Mouse (Mus musculus): ENCODE results near the gene Arhgef11. TPM values are rescaled to one million over a fixed set of nuclear protein-coding genes. Genes with fewer than 3 reads are reported as not detected.

Gene Arhgef11
- polyA plus RNA-seq, 1 experiment from 2014 or later = 9.7 TPM

GRCm38 (mm10) chr3:87779086-87779485, 161.7 kb downstream of the Arhgef11 start:
- 44% methylated on average over 2 of the region's 2 CpGs for WGBS
- no peaks in the 10 kb centered on the region for H3K9me3 ChIP-seq (ENCODE audit: control insufficient read depth, low read length)
- H3K9ac ChIP-seq (ENCODE audit: low read length) = no peak overlapping the region
- H3K4me1 ChIP-seq (ENCODE audit: control insufficient read depth in 2 of 2, insufficient read depth in 2 of 2, low read length in 2 of 2) = no peaks in the 10 kb centered on the region
- no peak overlapping the region for H3K27ac ChIP-seq (replicated peaks in 1 of 2; ENCODE audit: control insufficient read depth in 1 of 2, insufficient read depth in 1 of 2, low read depth in 2 of 2, low read length in 2 of 2)
- no peak for ATAC-seq (ENCODE audit: insufficient number of reproducible peaks, insufficient read depth, low FRiP score, low read depth)
- H3K4me2 ChIP-seq (ENCODE audit: low read length) = no peak overlapping the region
- peaks cover 64% of the 10 kb centered on the region for H3K27me3 ChIP-seq (ENCODE audit: control insufficient read depth, insufficient read depth, low read length)
- H3K36me3 ChIP-seq (ENCODE audit: control insufficient read depth, insufficient read depth, low read length) = no peaks in the 10 kb centered on the region
- H3K4me3 ChIP-seq (ENCODE audit: control insufficient read depth in 1 of 2, insufficient read depth in 1 of 2, low read depth in 1 of 2, low read length in 2 of 2) = no peak overlapping the region

- no peaks in the 10 kb centered on the region for H3K9me3 ChIP-seq (ENCODE audit: control insufficient read depth, low read length)
- ATAC-seq (ENCODE audit: insufficient number of reproducible peaks, insufficient read depth, low FRiP score, low read depth) = no peak
- no peak overlapping the region for H3K9ac ChIP-seq (ENCODE audit: low read length)
- H3K27ac ChIP-seq (replicated peaks in 1 of 2; ENCODE audit: control insufficient read depth in 1 of 2, insufficient read depth in 1 of 2, low read depth in 2 of 2, low read length in 2 of 2) = no peak overlapping the region
- WGBS = 82% methylated on average over 25 of the region's 25 CpGs
- H3K4me2 ChIP-seq (ENCODE audit: low read length) = no peak overlapping the region
- H3K36me3 ChIP-seq (ENCODE audit: control insufficient read depth, insufficient read depth, low read length) = no peaks in the 10 kb centered on the region
- no peak overlapping the region for H3K4me3 ChIP-seq (ENCODE audit: control insufficient read depth in 1 of 2, insufficient read depth in 1 of 2, low read depth in 1 of 2, low read length in 2 of 2)
- peaks cover 10% of the 10 kb centered on the region in 2 experiments for H3K4me1 ChIP-seq (ENCODE audit: control insufficient read depth in 2 of 2, insufficient read depth in 2 of 2, low read length in 2 of 2)
- peaks cover 42% of the 10 kb centered on the region for H3K27me3 ChIP-seq (ENCODE audit: control insufficient read depth, insufficient read depth, low read length)
These were observed 166.1 kb downstream of the Arhgef11 start for GRCm38 (mm10) chr3:87783282-87784023.

GRCm38 (mm10) chr3:87785156-87785555, 167.8 kb downstream of the Arhgef11 start:
- WGBS = 44% methylated on average over 5 of the region's 5 CpGs
- no peaks in the 10 kb centered on the region for H3K9me3 ChIP-seq (ENCODE audit: control insufficient read depth, low read length)
- H3K4me2 ChIP-seq (ENCODE audit: low read length) = no peak overlapping the region
- H3K4me3 ChIP-seq (ENCODE audit: control insufficient read depth in 1 of 2, insufficient read depth in 1 of 2, low read depth in 1 of 2, low read length in 2 of 2) = no peak overlapping the region
- no peak overlapping the region for H3K27ac ChIP-seq (replicated peaks in 1 of 2; ENCODE audit: control insufficient read depth in 1 of 2, insufficient read depth in 1 of 2, low read depth in 2 of 2, low read length in 2 of 2)
- H3K36me3 ChIP-seq (ENCODE audit: control insufficient read depth, insufficient read depth, low read length) = no peaks in the 10 kb centered on the region
- peaks cover 29% of the 10 kb centered on the region for H3K27me3 ChIP-seq (ENCODE audit: control insufficient read depth, insufficient read depth, low read length)
- no peak for ATAC-seq (ENCODE audit: insufficient number of reproducible peaks, insufficient read depth, low FRiP score, low read depth)
- peaks cover 10 to 15% of the 10 kb centered on the region in 2 experiments for H3K4me1 ChIP-seq (ENCODE audit: control insufficient read depth in 2 of 2, insufficient read depth in 2 of 2, low read length in 2 of 2)
- H3K9ac ChIP-seq (ENCODE audit: low read length) = no peak overlapping the region

GRCm38 (mm10) chr3:87785626-87786214, 168.4 kb downstream of the Arhgef11 start:
- Histone ChIP-seq H3K4me1 (ENCODE audit: control insufficient read depth in 2 of 2, insufficient read depth in 2 of 2, low read length in 2 of 2) (peaks cover 10 to 15% of the 10 kb centered on the region in 2 experiments), H3K9me3 (ENCODE audit: control insufficient read depth, low read length) (no peaks in the 10 kb centered on the region), H3K27me3 (ENCODE audit: control insufficient read depth, insufficient read depth, low read length) (peaks cover 29% of the 10 kb centered on the region), H3K27ac (replicated peaks in 1 of 2; ENCODE audit: control insufficient read depth in 1 of 2, insufficient read depth in 1 of 2, low read depth in 2 of 2, low read length in 2 of 2) (no peak overlapping the region), H3K9ac (ENCODE audit: low read length) (no peak overlapping the region), H3K4me2 (ENCODE audit: low read length) (no peak overlapping the region), H3K36me3 (ENCODE audit: control insufficient read depth, insufficient read depth, low read length) (no peaks in the 10 kb centered on the region), H3K4me3 (ENCODE audit: control insufficient read depth in 1 of 2, insufficient read depth in 1 of 2, low read depth in 1 of 2, low read length in 2 of 2) (no peak overlapping the region)
- WGBS = 5% methylated on average over 6 of the region's 6 CpGs
- ATAC-seq (ENCODE audit: insufficient number of reproducible peaks, insufficient read depth, low FRiP score, low read depth) = no peak

Small RNA genes lying within 50 kb of the gene (microRNA-seq; reads per million reads assigned to microRNA genes)
- not detected for gene Gm24109

Other genes with a start within 250 kb of the Arhgef11 start
- 0.19 and 0.20 TPM in 2 replicates for gene Fcrl1, start 241.2 kb upstream of the Arhgef11 start, polyA plus RNA-seq (2014; fragmentation: Nextera tagmentation; extraction: Ambion mirVana)
- not detected in 2 replicates for gene Fcrl5, start 181.8 kb upstream of the Arhgef11 start, polyA plus RNA-seq (2014; fragmentation: Nextera tagmentation; extraction: Ambion mirVana)
- 7.3 and 9.3 TPM in 2 replicates for gene Etv3, start 92.2 kb upstream of the Arhgef11 start, polyA plus RNA-seq (2014; fragmentation: Nextera tagmentation; extraction: Ambion mirVana)
- 0.12 and 0.32 TPM in 2 replicates for gene Lrrc71, start 131.1 kb downstream of the Arhgef11 start, polyA plus RNA-seq (2014; fragmentation: Nextera tagmentation; extraction: Ambion mirVana)
- 0.15 and 0.18 TPM in 2 replicates for gene Ntrk1, start 177.6 kb downstream of the Arhgef11 start, polyA plus RNA-seq (2014; fragmentation: Nextera tagmentation; extraction: Ambion mirVana)
- 0.08 TPM in 1 of 2 replicates, not detected in the other for gene Insrr, start 179.4 kb downstream of the Arhgef11 start, polyA plus RNA-seq (2014; fragmentation: Nextera tagmentation; extraction: Ambion mirVana)
- gene Pear1, start 206.7 kb downstream of the Arhgef11 start, polyA plus RNA-seq (2014; fragmentation: Nextera tagmentation; extraction: Ambion mirVana) = 16.2 and 17.0 TPM in 2 replicates
- gene Sh2d2a, start 229.2 kb downstream of the Arhgef11 start, polyA plus RNA-seq (2014; fragmentation: Nextera tagmentation; extraction: Ambion mirVana) = 0.15 TPM in 1 of 2 replicates, not detected in the other

Measured in heart, embryonic 14.5 days (tissue).